Mouse (Mus musculus) kidney, postnatal 0 days (tissue): ENCODE measurements around the gene Tmem54. TPM values are rescaled to one million over a fixed set of nuclear protein-coding genes. Genes with fewer than 3 reads are reported as not detected.

Experiments used
- ATAC-seq: fragments of 200-750 bp; cut with Nextera tagmentation; replicated peaks from 2 replicates; pipeline ENCODE4 v1.8.0; 2017; ENCODE audit warnings: low read depth, moderate number of reproducible peaks, moderate TSS enrichment, moderate library complexity; ENCODE audit not compliant: low FRiP score
- DNase-seq: peaks from one replicate; pipeline ENCODE4 v3.0.0-alpha.2; 2016; ENCODE audit warnings: low spot score
- H3K27ac ChIP-seq: fragments of 300-500 bp; sonication (generic); 2 replicates; pipeline ENCODE4 v1.5.1; 2014; ENCODE audit warnings: mild to moderate bottlenecking
- H3K27me3 ChIP-seq: fragments of 300-500 bp; sonication (generic); 2 replicates; pipeline ENCODE4 v1.6.1; 2014; ENCODE audit warnings: low read length, mixed read lengths; ENCODE audit not compliant: insufficient read depth
- H3K36me3 ChIP-seq: fragments of 300-500 bp; sonication (generic); 2 replicates; pipeline ENCODE4 v1.6.1; 2014; ENCODE audit warnings: low read length, mixed read lengths; ENCODE audit not compliant: insufficient read depth
- H3K4me1 ChIP-seq: fragments of 300-500 bp; sonication (generic); replicated peaks from 2 replicates; pipeline ENCODE4 v1.6.1; 2014; ENCODE audit warnings: antibody characterized with exemption, low read length, mixed read lengths; ENCODE audit not compliant: insufficient read depth
- H3K4me2 ChIP-seq: fragments of 300-500 bp; sonication (generic); 2 replicates; pipeline ENCODE4 v1.6.1; 2014; ENCODE audit warnings: mild to moderate bottlenecking, low read length, moderate library complexity, mixed read lengths
- H3K4me3 ChIP-seq: fragments of 300-500 bp; sonication (generic); replicated peaks from 2 replicates; pipeline ENCODE4 v1.5.1; 2014; ENCODE audit warnings: low read depth, low read length
- H3K9ac ChIP-seq: fragments of 300-500 bp; sonication (generic); 2 replicates; pipeline ENCODE4 v1.6.1; 2014; ENCODE audit warnings: low read depth, low read length
- H3K9me3 ChIP-seq: fragments of 300-500 bp; sonication (generic); replicated peaks from 2 replicates; pipeline ENCODE4 v1.6.1; 2016; ENCODE audit warnings: low read length, inconsistent platforms, mixed read lengths
- CTCF ChIP-seq: IDR thresholded peaks from 2 replicates; pipeline ENCODE4 v1.5.1; 2016; ENCODE audit warnings: antibody characterized with exemption, low read depth, mild to moderate bottlenecking, moderate library complexity
- WGBS: fragments of 180-500 bp; shearing (Covaris S2); extraction: QIAGEN DNeasy Blood & Tissue Kit; methylation state at CpG from one replicate; pipeline ENCODE4 v1.1.7; 2014; 5-methylcytosine and 5-hydroxymethylcytosine counted together
- polyA plus RNA-seq: library from polyadenylated mRNA; unstranded; fragments of >200 nt; fragmentation: Nextera tagmentation; extraction: Ambion mirVana; gene quantifications from 2 replicates; pipeline ENCODE4 v1.2.1, GENCODE M21; 2015

Gene Tmem54
- polyA plus RNA-seq, result 10.2 and 10.5 TPM in 2 replicates

GRCm38 (mm10) chr4:129105356-129105755 lies at the start of gene Tmem54:
Gene Tmem54 (plus strand): TSS chr4:129105548.
- Histone ChIP-seq H3K27me3 (peaks cover 12% of the 10 kb centered on the region; the same call in 1 of the 2 replicates), H3K27ac (no peak within 1 kb of the TSS; the same call in 1 of the 2 replicates), H3K36me3 (no peaks in the 10 kb centered on the region), H3K9ac (0 out of 2 replicates have a peak within 1 kb of the TSS, but pooled peaks have one; percentile 23), H3K9me3 (no peaks in the 10 kb centered on the region), H3K4me2 (peak within 1 kb of the TSS; percentile 53), H3K4me1 (peaks cover 9% of the 10 kb centered on the region; the same call in 1 of the 2 replicates), H3K4me3 (peak within 1 kb of the TSS; percentile 20)
- no peak for DNase-seq
- ATAC-seq, result no peak; the same call in 1 of the 2 replicates
- WGBS, result 2% methylated on average over 39 of the region's 40 CpGs
- no peak for TF ChIP-seq CTCF

- H3K9ac ChIP-seq, result no peak overlapping the region
- H3K27me3 ChIP-seq, result no peaks in the 10 kb centered on the region
- WGBS, result 87% methylated on average over 5 of the region's 5 CpGs
- H3K27ac ChIP-seq, result no peak overlapping the region
- H3K4me1 ChIP-seq, result no peaks in the 10 kb centered on the region
- no peak overlapping the region for H3K4me2 ChIP-seq
- no peaks in the 10 kb centered on the region for H3K9me3 ChIP-seq
- H3K4me3 ChIP-seq, result no peak overlapping the region
- DNase-seq (no peak), ATAC-seq (no peak)
- H3K36me3 ChIP-seq, result no peaks in the 10 kb centered on the region
- TF ChIP-seq CTCF, result no peak
These were observed 49.8 kb upstream of the Tmem54 start for GRCm38 (mm10) chr4:129055562-129055961.

- no peak for TF ChIP-seq CTCF
- Histone ChIP-seq H3K27me3 (no peaks in the 10 kb centered on the region), H3K4me1 (no peaks in the 10 kb centered on the region), H3K36me3 (no peaks in the 10 kb centered on the region), H3K4me3 (peak overlapping the region; percentile 90), H3K4me2 (peak overlapping the region; percentile 95), H3K27ac (peak overlapping the region; percentile 89), H3K9ac (peak overlapping the region; percentile 86), H3K9me3 (no peaks in the 10 kb centered on the region)
- WGBS, result 4% methylated on average over 39 of the region's 44 CpGs
- ATAC-seq, result peak; percentile 93
- DNase-seq, result peak; percentile 98
These were observed 47.7 kb upstream of the Tmem54 start for GRCm38 (mm10) chr4:129057533-129058206.

- DNase-seq, result peak; percentile 53
- Histone ChIP-seq H3K4me3 (peak within 1 kb of the TSS; percentile 90), H3K36me3 (no peaks in the 10 kb centered on the region), H3K27me3 (no peaks in the 10 kb centered on the region), H3K4me2 (peak within 1 kb of the TSS; percentile 95), H3K27ac (peak within 1 kb of the TSS; percentile 89), H3K9ac (peak within 1 kb of the TSS; percentile 86), H3K4me1 (no peaks in the 10 kb centered on the region), H3K9me3 (no peaks in the 10 kb centered on the region)
- WGBS, result under 1% methylated on average over 80 of the region's 107 CpGs
- TF ChIP-seq CTCF, result no peak
- ATAC-seq, result peak; percentile 41
These were observed 46.9 kb upstream of the Tmem54 start, which contains the start of gene Rnf19b for GRCm38 (mm10) chr4:129058207-129059092. Gene Rnf19b (plus strand): TSS chr4:129058271.

GRCm38 (mm10) chr4:129059125-129059551 lies 46.2 kb upstream of the Tmem54 start:
- no peaks in the 10 kb centered on the region for H3K4me1 ChIP-seq
- H3K4me3 ChIP-seq, result peak overlapping the region; percentile 90
- no peaks in the 10 kb centered on the region for H3K36me3 ChIP-seq
- H3K4me2 ChIP-seq, result peak overlapping the region; percentile 95
- peak; percentile 74 for DNase-seq
- H3K9ac ChIP-seq, result peak overlapping the region; percentile 86
- ATAC-seq, result no peak
- H3K27ac ChIP-seq, result 0 out of 2 replicates have a peak overlapping the region, but pooled peaks have one; percentile 89
- WGBS, result 4% methylated on average over 13 of the region's 13 CpGs
- no peaks in the 10 kb centered on the region for H3K27me3 ChIP-seq
- H3K9me3 ChIP-seq, result no peaks in the 10 kb centered on the region
- no peak for TF ChIP-seq CTCF

GRCm38 (mm10) chr4:129059922-129060321 lies 45.4 kb upstream of the Tmem54 start:
- Histone ChIP-seq H3K27ac (no peak overlapping the region), H3K9ac (no peak overlapping the region)
- DNase-seq, result peak; percentile 18

More at GRCm38 (mm10) chr4:129059922-129060321, 45.4 kb upstream of the Tmem54 start:
- Histone ChIP-seq H3K27me3 (no peaks in the 10 kb centered on the region), H3K9me3 (no peaks in the 10 kb centered on the region), H3K4me3 (peak overlapping the region; percentile 90), H3K36me3 (no peaks in the 10 kb centered on the region), H3K4me2 (peak overlapping the region; percentile 95), H3K4me1 (no peaks in the 10 kb centered on the region)
- 19% methylated on average over 4 of the region's 4 CpGs for WGBS
- no peak for ATAC-seq
- no peak for TF ChIP-seq CTCF
